Mouse (Mus musculus): ENCODE data around the gene Rec114. TPM values are rescaled to one million over a fixed set of nuclear protein-coding genes. Genes with fewer than 3 reads are reported as not detected.

Gene Rec114
- total and polyA plus RNA-seq, 3 experiments: 1.8 to 13.6 (median 2.5) TPM

DNA sequence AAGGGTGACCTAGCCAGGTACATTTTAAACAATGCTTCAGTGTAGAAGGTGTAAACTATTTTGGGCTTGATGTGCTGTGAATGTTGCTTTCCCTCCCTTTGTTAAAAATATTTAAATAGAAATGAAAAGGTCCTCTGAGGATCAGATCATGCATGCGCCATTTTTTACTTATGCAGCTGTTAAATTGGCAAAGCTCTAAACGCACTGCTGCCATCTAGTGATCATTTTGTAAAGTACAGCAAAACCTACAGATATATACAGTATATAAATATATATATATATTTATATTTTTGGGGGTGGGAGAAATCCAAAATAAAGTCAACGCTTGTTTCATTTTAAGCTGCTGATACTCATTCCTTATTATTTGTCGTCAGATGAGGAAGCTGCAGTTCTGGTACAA, 91.8 kb downstream of the Rec114 start:
- WGBS: 37% methylated on average over 4 of the region's 4 CpGs
- Histone ChIP-seq H3K27ac (no peak overlapping the region), H3K36me3 (ENCODE audit: control insufficient read depth, insufficient read depth, low read length) (peaks cover 4% of the 10 kb centered on the region)

DNA sequence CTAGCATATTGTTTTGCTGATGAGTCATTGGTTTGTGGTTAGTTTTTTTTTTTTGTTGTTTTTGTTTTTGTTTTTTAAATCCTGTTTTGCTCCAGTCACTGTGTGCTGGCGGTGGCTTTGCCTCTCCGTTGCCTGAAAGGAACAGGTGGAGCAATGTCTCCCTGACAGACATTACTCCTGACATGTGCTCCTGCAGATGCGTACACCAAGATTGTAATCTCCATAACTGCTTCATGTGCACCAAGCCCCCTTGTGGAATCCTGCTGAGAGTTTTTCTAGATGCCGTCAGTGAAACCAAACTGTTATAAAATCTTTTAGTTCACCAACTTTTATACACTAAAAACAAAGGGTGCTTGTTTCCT, 94.5 kb downstream of the Rec114 start:
- peaks cover 1% of the 10 kb centered on the region for H3K4me1 ChIP-seq (ENCODE audit: control insufficient read depth, insufficient read depth, low read length)
- 56% methylated on average over 4 of the region's 4 CpGs for WGBS
- DNase-seq: no peak
- no peaks in the 10 kb centered on the region for H3K79me2 ChIP-seq (replicated peaks; ENCODE audit: control insufficient read depth, insufficient read depth, low read length)
- H3K4me3 ChIP-seq: no peak overlapping the region
- H3K27ac ChIP-seq: no peak overlapping the region
- intact Hi-C loops (cut with DNase I): no loop called here
- no peak overlapping the region for H3K9ac ChIP-seq (ENCODE audit: low read depth, low read length)
- 0 out of 2 replicates have a peak, but pooled peaks have one; percentile 4 for TF ChIP-seq CTCF (IDR thresholded peaks at IDR 0.05)
- TF ChIP-seq POLR2A (IDR thresholded peaks at IDR 0.05; ENCODE audit: insufficient read depth, low read depth, low read length): no peak
- no peaks in the 10 kb centered on the region for H3K27me3 ChIP-seq (ENCODE audit: control insufficient read depth, insufficient read depth, low read length)
- peaks cover 6% of the 10 kb centered on the region for H3K36me3 ChIP-seq (ENCODE audit: control insufficient read depth, insufficient read depth, low read length)

More for the DNA sequence above, 91.8 kb downstream of the Rec114 start:
- intact Hi-C loops (cut with DNase I): loop anchor here (1.0 kb wide), 2 partner anchors 74 to 112 kb away; no protein-coding TSS in a partner anchor
- DNase-seq: no peak
- no peaks in the 10 kb centered on the region for H3K27me3 ChIP-seq (ENCODE audit: control insufficient read depth, insufficient read depth, low read length)
- H3K79me2 ChIP-seq (replicated peaks; ENCODE audit: control insufficient read depth, insufficient read depth, low read length): no peaks in the 10 kb centered on the region
- H3K4me1 ChIP-seq (ENCODE audit: control insufficient read depth, insufficient read depth, low read length): peaks cover 1% of the 10 kb centered on the region
- H3K9ac ChIP-seq (ENCODE audit: low read depth, low read length): no peak overlapping the region
- no peak overlapping the region for H3K4me3 ChIP-seq
- TF ChIP-seq CTCF (IDR thresholded peaks at IDR 0.05) (peak; percentile 90), POLR2A (IDR thresholded peaks at IDR 0.05; ENCODE audit: insufficient read depth, low read depth, low read length) (no peak)

DNA sequence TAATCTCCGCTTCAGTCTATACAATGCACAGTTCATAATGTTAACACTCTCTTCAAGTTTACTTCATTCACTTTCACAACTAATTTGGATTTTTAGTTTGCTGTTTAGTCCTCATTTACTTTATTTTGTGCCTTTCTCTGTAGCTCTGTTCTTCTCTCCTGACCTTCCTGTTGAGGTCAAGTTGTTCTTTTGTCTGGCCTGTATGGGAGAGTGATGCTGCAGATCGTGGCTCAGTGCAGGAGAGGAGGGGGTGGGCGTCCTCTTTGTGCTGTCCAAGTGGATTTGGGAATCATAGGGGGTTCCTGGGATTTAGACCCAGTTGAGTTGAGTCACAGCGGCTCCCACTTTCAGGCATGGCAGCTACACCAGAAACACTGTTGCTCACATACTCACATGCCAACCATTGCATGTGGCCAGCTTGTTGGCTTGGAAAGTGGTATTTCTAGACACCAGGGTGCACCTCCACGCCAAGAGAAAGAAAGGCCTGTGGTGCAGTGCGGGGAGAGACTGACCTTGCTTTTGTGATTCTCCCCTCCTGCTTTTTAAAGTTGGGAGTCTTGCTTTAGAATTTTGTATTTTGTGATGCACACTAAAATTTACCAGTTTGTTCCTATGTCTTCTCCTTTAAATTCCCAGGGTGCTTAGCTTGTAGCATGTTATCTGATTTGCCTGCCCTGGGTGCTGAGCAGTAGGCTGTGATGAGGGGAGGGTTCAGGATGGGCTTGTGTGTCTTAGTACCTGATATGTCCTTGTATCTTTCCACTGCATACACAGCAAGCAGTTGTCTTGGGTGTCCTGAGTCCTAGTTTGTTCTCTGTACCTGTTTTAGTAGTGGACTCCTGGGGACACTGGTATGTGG, 95.1 kb downstream of the Rec114 start:
- 70% methylated on average over 6 of the region's 6 CpGs for WGBS
- H3K27ac ChIP-seq: no peak overlapping the region
- intact Hi-C loops (cut with DNase I): no loop called here
- no peaks in the 10 kb centered on the region for H3K27me3 ChIP-seq (ENCODE audit: control insufficient read depth, insufficient read depth, low read length)
- peaks cover 7% of the 10 kb centered on the region for H3K36me3 ChIP-seq (ENCODE audit: control insufficient read depth, insufficient read depth, low read length)
- H3K79me2 ChIP-seq (replicated peaks; ENCODE audit: control insufficient read depth, insufficient read depth, low read length): no peaks in the 10 kb centered on the region
- peaks cover 1% of the 10 kb centered on the region for H3K4me1 ChIP-seq (ENCODE audit: control insufficient read depth, insufficient read depth, low read length)
- no peak overlapping the region for H3K4me3 ChIP-seq
- TF ChIP-seq CTCF (IDR thresholded peaks at IDR 0.05) (no peak), EP300 (IDR thresholded peaks at IDR 0.05; ENCODE audit: insufficient read depth, low read depth, low read length) (no peak)
- DNase-seq: no peak
- no peak overlapping the region for H3K9ac ChIP-seq (ENCODE audit: low read depth, low read length)

DNA sequence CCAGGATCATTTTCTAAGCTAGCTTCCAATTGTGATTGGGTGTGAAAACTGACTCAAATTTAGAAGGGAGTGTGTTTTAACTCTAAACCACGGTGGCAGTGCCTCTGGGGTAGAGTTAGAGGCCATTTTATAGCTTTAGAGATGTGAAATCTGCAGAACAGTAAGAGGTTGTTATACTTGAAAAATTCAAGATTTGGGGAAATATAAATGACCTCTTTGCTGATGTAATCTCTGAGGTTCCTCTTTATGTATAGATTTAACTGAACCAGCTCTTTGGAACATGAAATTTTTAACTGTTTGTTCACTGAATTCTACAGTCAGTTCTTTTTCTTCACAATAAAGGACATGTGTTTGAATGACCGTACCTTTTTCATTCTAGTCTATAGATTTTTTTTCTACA, 113.3 kb downstream of the Rec114 start:
- WGBS: 67% methylated on average over 2 of the region's 2 CpGs
- intact Hi-C loops (cut with DNase I): no loop called here
- peaks cover 24% of the 10 kb centered on the region for H3K36me3 ChIP-seq (ENCODE audit: control insufficient read depth, insufficient read depth, low read length)
- no peak overlapping the region for H3K27ac ChIP-seq
- H3K27me3 ChIP-seq (ENCODE audit: control insufficient read depth, insufficient read depth, low read length): no peaks in the 10 kb centered on the region
- no peak for DNase-seq
- no peak for TF ChIP-seq EP300 (IDR thresholded peaks at IDR 0.05; ENCODE audit: insufficient read depth, low read depth, low read length)
- no peak for TF ChIP-seq CTCF (IDR thresholded peaks at IDR 0.05)
- TF ChIP-seq POLR2A (IDR thresholded peaks at IDR 0.05; ENCODE audit: insufficient read depth, low read depth, low read length): no peak
- H3K4me3 ChIP-seq: no peak overlapping the region
- peaks cover 3% of the 10 kb centered on the region for H3K4me1 ChIP-seq (ENCODE audit: control insufficient read depth, insufficient read depth, low read length)
- H3K9ac ChIP-seq (ENCODE audit: low read depth, low read length): no peak overlapping the region
- no peaks in the 10 kb centered on the region; the same call in 1 of the 2 replicates for H3K79me2 ChIP-seq (replicated peaks; ENCODE audit: control insufficient read depth, insufficient read depth, low read length)

DNA sequence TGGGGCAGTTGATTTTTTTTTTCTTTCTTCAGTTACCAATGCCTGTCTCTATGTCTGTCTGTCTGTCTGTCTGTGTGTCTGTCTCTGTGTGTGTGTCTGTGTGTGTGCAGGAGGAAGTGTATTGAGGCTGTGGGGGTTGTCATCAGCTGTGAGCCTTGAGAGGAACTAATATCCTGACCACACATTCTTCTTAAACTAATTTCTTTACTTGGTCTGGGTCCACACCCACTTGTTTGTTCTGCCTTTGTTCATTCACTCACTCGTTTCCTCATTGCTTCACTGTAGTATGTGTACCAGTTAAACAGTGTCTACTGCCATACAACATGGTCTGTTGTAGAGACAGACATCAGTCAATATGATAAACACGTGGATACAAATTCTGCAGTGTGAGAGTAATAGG, 116.6 kb downstream of the Rec114 start:
- Histone ChIP-seq H3K27me3 (ENCODE audit: control insufficient read depth, insufficient read depth, low read length) (no peaks in the 10 kb centered on the region), H3K4me3 (no peak overlapping the region), H3K36me3 (ENCODE audit: control insufficient read depth, insufficient read depth, low read length) (peaks cover 34% of the 10 kb centered on the region), H3K79me2 (replicated peaks; ENCODE audit: control insufficient read depth, insufficient read depth, low read length) (peaks cover 1% of the 10 kb centered on the region; the same call in 1 of the 2 replicates), H3K27ac (no peak overlapping the region), H3K9ac (ENCODE audit: low read depth, low read length) (no peak overlapping the region), H3K4me1 (ENCODE audit: control insufficient read depth, insufficient read depth, low read length) (peaks cover 8% of the 10 kb centered on the region)
- WGBS: 48% methylated on average over 2 of the region's 2 CpGs
- DNase-seq: no peak
- no peak for TF ChIP-seq POLR2A (IDR thresholded peaks at IDR 0.05; ENCODE audit: insufficient read depth, low read depth, low read length)
- no peak for TF ChIP-seq CTCF (IDR thresholded peaks at IDR 0.05)
- TF ChIP-seq EP300 (IDR thresholded peaks at IDR 0.05; ENCODE audit: insufficient read depth, low read depth, low read length): no peak
- intact Hi-C loops (cut with DNase I): no loop called here

DNA sequence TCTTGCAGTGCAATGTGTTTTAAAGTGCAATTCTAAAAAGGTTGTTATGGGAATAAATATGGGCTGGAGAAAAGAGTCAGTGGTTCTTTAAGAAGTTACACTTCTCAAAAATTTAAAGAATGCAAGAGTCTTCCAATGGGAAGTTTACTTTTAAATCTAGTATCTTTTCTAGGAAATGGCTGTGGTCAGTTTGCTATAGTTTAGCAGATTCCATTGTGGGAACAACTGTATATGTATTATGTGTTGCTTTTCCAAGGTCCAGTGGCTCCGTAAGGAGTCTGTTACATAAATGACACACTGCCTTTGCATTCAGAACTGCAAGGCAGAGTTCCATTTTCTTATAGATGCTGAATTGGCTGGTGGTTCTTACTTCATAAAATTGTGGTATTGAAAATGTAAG, 120.8 kb downstream of the Rec114 start:
- no peak for TF ChIP-seq POLR2A (IDR thresholded peaks at IDR 0.05; ENCODE audit: insufficient read depth, low read depth, low read length)
- TF ChIP-seq EP300 (IDR thresholded peaks at IDR 0.05; ENCODE audit: insufficient read depth, low read depth, low read length): no peak
- no peak for TF ChIP-seq CTCF (IDR thresholded peaks at IDR 0.05)
- Histone ChIP-seq H3K27ac (no peak overlapping the region), H3K79me2 (replicated peaks; ENCODE audit: control insufficient read depth, insufficient read depth, low read length) (peaks cover 3% of the 10 kb centered on the region; the same call in 1 of the 2 replicates), H3K9ac (ENCODE audit: low read depth, low read length) (no peak overlapping the region), H3K4me1 (ENCODE audit: control insufficient read depth, insufficient read depth, low read length) (peaks cover 19% of the 10 kb centered on the region), H3K36me3 (ENCODE audit: control insufficient read depth, insufficient read depth, low read length) (peaks cover 33% of the 10 kb centered on the region), H3K27me3 (ENCODE audit: control insufficient read depth, insufficient read depth, low read length) (no peaks in the 10 kb centered on the region), H3K4me3 (no peak overlapping the region)
- DNase-seq: no peak
- intact Hi-C loops (cut with DNase I): no loop called here
- WGBS: 90% methylated on average over 1 of the region's 1 CpGs

Data from heart, adult 2 months (tissue).